Mouse (Mus musculus): ENCODE measurements at regions not wholly inside any gene's neighbourhood (a gene's known extent, or its start where the extent isn't known, plus 50 kb on each side); places are given as distances from the start of the nearest gene placed in this dataset.

DNA sequence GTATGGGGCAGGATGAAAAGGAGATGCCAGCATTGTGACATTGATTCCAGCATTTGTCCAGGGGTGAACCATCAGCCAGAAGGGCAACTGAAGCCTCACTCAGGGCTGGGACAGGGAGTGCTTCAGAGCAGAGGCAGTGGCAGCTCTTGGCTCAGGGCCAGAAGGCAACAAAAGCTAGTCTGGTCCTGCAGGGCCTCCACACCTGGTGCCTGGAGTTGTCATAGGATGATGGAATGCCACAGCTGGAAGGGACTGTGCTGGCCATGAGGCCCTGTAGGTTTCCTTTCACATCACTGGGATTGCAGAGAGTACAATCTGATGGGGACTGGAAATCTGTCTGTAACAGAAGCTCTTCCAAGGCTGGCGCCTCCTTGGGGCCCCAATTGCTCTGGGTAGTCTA, 164.9 kb downstream of the Mex3b start:
- Histone ChIP-seq H3K36me3 (no peaks in the 10 kb centered on the region), H3K9me3 (replicated peaks) (no peaks in the 10 kb centered on the region), H3K4me3 (replicated peaks) (no peak overlapping the region), H3K27me3 (replicated peaks) (no peaks in the 10 kb centered on the region), H3K9ac (replicated peaks) (no peak overlapping the region), H3K4me1 (no peaks in the 10 kb centered on the region), H3K27ac (replicated peaks) (no peak overlapping the region), H3K4me2 (no peak overlapping the region)
- no peak for ATAC-seq (ENCODE audit: low FRiP score)
- 89% methylated on average over 1 of the region's 1 CpGs for WGBS

DNA sequence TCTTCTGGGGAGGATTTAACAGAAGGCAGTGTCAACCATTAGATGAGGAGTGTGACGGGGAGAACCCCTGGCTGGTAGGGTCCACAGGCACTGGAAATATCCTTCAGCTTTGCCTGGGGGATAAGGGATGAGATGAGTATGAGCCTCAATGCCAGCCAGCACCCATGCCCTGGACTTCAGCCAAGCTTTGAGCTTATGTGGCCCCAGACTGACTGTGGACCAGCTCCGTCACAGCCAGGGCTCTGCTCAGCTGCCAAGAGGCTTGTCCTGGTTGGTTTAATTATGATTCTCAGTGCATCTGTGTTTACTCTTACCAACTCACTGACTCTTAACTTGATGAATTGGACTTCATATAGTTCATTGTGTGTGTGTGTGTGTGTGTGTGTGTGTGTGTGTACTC, 165.8 kb downstream of the Mex3b start:
- Histone ChIP-seq H3K4me1 (no peaks in the 10 kb centered on the region), H3K27ac (replicated peaks) (no peak overlapping the region), H3K27me3 (replicated peaks) (no peaks in the 10 kb centered on the region), H3K4me3 (replicated peaks) (no peak overlapping the region), H3K4me2 (no peak overlapping the region), H3K9ac (replicated peaks) (no peak overlapping the region), H3K9me3 (replicated peaks) (no peaks in the 10 kb centered on the region), H3K36me3 (no peaks in the 10 kb centered on the region)
- 78% methylated on average over 2 of the region's 2 CpGs for WGBS
- no peak for ATAC-seq (ENCODE audit: low FRiP score)

DNA sequence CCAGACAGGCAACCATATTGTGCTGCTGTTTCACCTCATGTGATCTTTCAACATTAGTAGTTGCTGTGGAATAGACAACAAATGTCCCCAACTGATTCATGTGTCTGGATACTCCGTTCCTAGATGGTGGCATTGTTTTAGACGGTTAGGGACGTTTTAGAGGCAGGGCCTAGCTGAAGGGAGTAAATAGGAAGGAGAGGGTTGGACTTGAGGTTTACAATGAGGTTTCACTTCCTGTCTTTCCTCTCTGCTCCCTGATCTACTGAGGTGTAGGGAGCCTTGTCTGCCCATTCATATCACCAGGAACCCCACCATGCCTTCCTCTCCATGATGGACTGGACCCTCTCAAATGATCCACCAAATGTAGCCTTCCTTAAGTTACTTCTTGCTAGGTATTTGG, 168.1 kb downstream of the Mex3b start:
- Histone ChIP-seq H3K4me2 (no peak overlapping the region), H3K27me3 (replicated peaks) (no peaks in the 10 kb centered on the region), H3K36me3 (no peaks in the 10 kb centered on the region), H3K9me3 (replicated peaks) (no peaks in the 10 kb centered on the region), H3K4me3 (replicated peaks) (no peak overlapping the region), H3K27ac (replicated peaks) (no peak overlapping the region), H3K9ac (replicated peaks) (no peak overlapping the region), H3K4me1 (no peaks in the 10 kb centered on the region)
- WGBS = 88% methylated on average over 3 of the region's 3 CpGs
- ATAC-seq (ENCODE audit: low FRiP score) = no peak

DNA sequence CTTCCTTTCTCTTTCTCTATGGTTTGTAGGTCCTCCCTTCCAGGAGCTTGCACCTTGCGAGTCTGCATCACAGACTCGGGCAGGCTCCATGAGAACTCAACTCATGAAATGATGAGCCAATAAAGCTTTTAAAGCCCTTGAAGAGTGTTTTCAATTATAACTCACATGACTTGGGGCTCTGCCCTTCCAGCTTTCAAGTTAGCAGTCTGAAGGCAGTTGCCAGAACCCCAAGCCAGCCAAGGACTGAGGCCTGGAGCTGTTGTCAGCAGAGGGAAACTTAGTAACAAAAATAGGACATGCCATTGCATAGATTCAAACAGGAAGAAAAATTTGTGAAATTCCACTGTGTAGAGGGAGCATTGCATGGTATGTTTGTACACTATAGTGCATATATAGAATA, 169.3 kb downstream of the Mex3b start:
- Histone ChIP-seq H3K9ac (replicated peaks) (no peak overlapping the region), H3K4me1 (no peaks in the 10 kb centered on the region), H3K27me3 (replicated peaks) (no peaks in the 10 kb centered on the region), H3K4me3 (replicated peaks) (no peak overlapping the region), H3K36me3 (no peaks in the 10 kb centered on the region), H3K27ac (replicated peaks) (no peak overlapping the region), H3K9me3 (replicated peaks) (no peaks in the 10 kb centered on the region), H3K4me2 (no peak overlapping the region)
- 58% methylated on average over 2 of the region's 2 CpGs for WGBS
- no peak for ATAC-seq (ENCODE audit: low FRiP score)

DNA sequence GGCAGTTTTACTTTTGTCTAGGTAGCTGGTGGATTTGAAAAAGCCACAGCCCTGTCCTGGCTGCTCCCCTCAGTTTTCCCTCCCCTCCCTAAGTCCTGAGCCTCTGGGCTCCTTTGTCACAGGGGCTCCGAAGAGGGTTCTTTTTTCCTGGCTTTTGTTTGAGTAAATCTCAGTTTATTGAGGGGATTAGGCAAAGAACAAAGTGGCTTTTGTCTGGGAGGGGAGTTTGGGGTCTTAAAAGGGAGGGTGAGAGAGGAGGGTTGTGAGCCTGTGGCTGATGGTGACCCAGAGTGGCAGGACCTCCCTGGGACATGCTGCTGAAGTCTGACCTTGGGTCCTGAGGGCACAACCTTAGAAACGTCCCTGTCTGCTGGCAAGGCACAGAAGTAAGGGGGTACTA, 170.0 kb downstream of the Mex3b start:
- H3K9me3 ChIP-seq (replicated peaks) = no peaks in the 10 kb centered on the region
- 8% methylated on average over 2 of the region's 2 CpGs for WGBS
- no peak overlapping the region for H3K4me2 ChIP-seq
- no peak overlapping the region for H3K4me3 ChIP-seq (replicated peaks)
- no peak overlapping the region for H3K9ac ChIP-seq (replicated peaks)
- H3K36me3 ChIP-seq = no peaks in the 10 kb centered on the region
- H3K4me1 ChIP-seq = no peaks in the 10 kb centered on the region
- no peak for ATAC-seq (ENCODE audit: low FRiP score)
- H3K27ac ChIP-seq (replicated peaks) = no peak overlapping the region
- no peaks in the 10 kb centered on the region for H3K27me3 ChIP-seq (replicated peaks)

DNA sequence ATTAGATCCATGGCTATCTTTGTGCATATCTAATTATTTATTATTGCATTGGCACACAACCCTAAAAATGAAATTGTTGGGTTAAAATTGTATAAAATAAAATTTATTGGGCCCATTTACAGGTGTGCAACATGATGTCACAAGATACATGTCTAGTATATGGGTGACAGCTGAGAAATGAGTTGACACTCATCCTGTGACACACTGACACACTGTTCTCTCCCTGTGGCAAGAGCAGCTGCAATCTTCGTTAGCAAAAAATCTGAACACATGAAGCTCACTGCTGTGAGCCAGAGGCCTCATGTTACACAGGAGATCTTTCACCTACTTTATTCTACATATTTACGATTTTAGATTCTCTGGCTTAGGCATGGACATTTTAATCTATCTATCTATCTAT, 170.6 kb downstream of the Mex3b start:
- ATAC-seq (ENCODE audit: low FRiP score) = no peak
- H3K27ac ChIP-seq (replicated peaks) = no peak overlapping the region
- WGBS = 54% methylated on average over 2 of the region's 2 CpGs
- H3K36me3 ChIP-seq = no peaks in the 10 kb centered on the region
- H3K9me3 ChIP-seq (replicated peaks) = no peaks in the 10 kb centered on the region
- no peak overlapping the region for H3K4me2 ChIP-seq
- H3K4me1 ChIP-seq = no peaks in the 10 kb centered on the region
- H3K4me3 ChIP-seq (replicated peaks) = no peak overlapping the region
- no peak overlapping the region for H3K9ac ChIP-seq (replicated peaks)
- no peaks in the 10 kb centered on the region for H3K27me3 ChIP-seq (replicated peaks)

DNA sequence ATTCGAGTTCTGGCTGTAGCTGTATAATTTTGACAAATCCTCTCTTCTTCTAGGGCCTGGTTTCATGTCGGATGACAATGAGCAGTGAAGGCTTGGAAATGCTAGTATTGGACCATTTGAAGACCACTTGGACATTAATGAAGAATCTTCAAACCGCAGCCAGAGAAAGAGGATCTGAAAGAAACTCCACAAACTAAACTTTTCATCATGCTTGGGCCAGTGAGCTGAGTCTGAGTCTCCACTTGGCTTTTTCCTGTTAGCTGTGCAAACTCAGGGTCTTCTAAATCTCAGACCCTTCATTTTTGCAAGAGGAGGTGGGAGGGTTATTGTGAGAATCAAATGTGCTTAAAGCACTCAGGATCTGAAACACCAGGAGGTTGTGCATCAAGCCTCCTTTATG, 176.6 kb downstream of the Mex3b start:
- no peaks in the 10 kb centered on the region for H3K4me1 ChIP-seq
- no peak overlapping the region for H3K9ac ChIP-seq (replicated peaks)
- no peaks in the 10 kb centered on the region for H3K27me3 ChIP-seq (replicated peaks)
- H3K27ac ChIP-seq (replicated peaks) = no peak overlapping the region
- H3K36me3 ChIP-seq = no peaks in the 10 kb centered on the region
- no peak overlapping the region for H3K4me3 ChIP-seq (replicated peaks)
- 86% methylated on average over 3 of the region's 3 CpGs for WGBS
- H3K9me3 ChIP-seq (replicated peaks) = no peaks in the 10 kb centered on the region
- H3K4me2 ChIP-seq = no peak overlapping the region
- no peak for ATAC-seq (ENCODE audit: low FRiP score)

DNA sequence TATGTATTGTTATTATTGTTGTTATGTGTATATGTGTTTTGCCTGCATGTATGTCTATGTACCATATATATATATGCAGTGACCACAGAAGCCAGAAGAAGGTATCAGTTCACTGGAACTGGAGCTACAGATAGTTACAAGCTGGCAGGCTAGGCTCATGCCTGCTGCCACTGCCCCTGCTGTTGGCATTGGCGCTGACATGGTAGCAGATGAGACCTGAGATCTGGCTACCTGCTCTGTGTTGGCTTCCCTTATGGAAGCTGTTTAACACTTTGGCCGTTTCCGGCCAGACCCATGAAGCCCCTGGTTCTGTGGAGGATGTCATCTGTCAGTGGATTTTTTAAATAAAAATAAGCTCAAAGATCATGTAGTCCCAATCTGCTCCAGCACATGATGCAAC, 178.1 kb downstream of the Mex3b start:
- Histone ChIP-seq H3K9ac (replicated peaks) (no peak overlapping the region), H3K27ac (replicated peaks) (no peak overlapping the region), H3K27me3 (replicated peaks) (no peaks in the 10 kb centered on the region), H3K9me3 (replicated peaks) (no peaks in the 10 kb centered on the region), H3K4me3 (replicated peaks) (no peak overlapping the region), H3K4me2 (no peak overlapping the region), H3K4me1 (no peaks in the 10 kb centered on the region), H3K36me3 (no peaks in the 10 kb centered on the region)
- WGBS = 85% methylated on average over 3 of the region's 3 CpGs
- ATAC-seq (ENCODE audit: low FRiP score) = no peak

DNA sequence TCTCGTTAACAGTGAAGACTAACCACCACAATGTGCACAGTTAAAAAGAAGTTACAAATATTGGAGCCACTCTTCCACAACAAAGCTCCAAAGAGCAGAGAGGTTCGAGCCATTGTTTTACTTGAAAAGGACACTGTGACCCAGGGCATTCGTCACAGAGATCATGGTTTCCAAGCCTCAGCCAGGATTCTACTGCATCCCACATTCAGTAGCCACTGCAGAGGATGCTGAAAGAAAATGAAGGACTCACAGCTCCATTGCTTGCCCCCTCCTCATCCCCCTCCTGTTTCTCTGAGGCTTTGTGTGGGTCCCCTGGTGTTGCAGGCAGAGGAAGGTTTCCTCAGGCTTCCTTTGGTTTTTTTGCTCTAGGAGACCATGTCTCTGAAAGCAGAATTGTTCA, 182.9 kb downstream of the Mex3b start:
- no peaks in the 10 kb centered on the region for H3K27me3 ChIP-seq (replicated peaks)
- H3K36me3 ChIP-seq = no peaks in the 10 kb centered on the region
- no peak overlapping the region for H3K27ac ChIP-seq (replicated peaks)
- WGBS = 19% methylated on average over 3 of the region's 3 CpGs
- H3K9me3 ChIP-seq (replicated peaks) = no peaks in the 10 kb centered on the region
- H3K4me2 ChIP-seq = no peak overlapping the region
- H3K4me1 ChIP-seq = no peaks in the 10 kb centered on the region
- no peak overlapping the region for H3K4me3 ChIP-seq (replicated peaks)
- no peak overlapping the region for H3K9ac ChIP-seq (replicated peaks)
- no peak for ATAC-seq (ENCODE audit: low FRiP score)

DNA sequence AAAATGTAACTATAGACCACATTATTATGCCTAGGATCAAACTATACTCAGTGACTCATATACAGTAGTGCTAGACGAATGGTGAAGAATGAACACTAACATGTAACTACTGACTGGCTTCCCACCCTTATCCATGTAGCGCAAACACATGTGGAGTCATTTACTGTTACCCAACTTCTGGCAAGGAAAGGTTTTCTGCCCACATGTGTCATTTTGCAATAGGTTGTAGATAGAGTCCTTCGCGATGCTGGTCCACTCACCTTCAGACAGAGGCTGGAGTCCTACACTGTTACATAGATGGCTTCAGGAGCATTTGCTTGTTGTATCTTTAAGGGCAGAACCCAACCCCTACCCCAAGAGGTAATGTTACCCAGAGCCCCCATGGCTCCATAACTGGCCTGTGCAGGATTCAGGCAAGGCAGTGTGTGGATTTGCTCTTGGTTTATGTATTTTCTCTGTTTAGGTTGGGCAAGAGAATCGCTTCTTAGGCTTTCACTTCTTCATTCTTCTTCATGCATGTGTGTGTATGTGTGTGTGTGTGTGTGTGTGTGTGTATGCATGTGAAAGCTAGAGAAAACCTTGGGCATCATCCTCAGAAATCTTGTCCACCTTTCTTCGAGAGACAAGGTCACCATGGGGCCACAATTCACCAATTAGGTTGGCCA, 183.8 kb downstream of the Mex3b start:
- Histone ChIP-seq H3K4me3 (replicated peaks) (no peak overlapping the region), H3K9me3 (replicated peaks) (no peaks in the 10 kb centered on the region), H3K27ac (replicated peaks) (no peak overlapping the region), H3K27me3 (replicated peaks) (no peaks in the 10 kb centered on the region), H3K36me3 (no peaks in the 10 kb centered on the region), H3K9ac (replicated peaks) (no peak overlapping the region), H3K4me2 (no peak overlapping the region), H3K4me1 (no peaks in the 10 kb centered on the region)
- WGBS = 91% methylated on average over 6 of the region's 6 CpGs
- no peak for ATAC-seq (ENCODE audit: low FRiP score)

DNA sequence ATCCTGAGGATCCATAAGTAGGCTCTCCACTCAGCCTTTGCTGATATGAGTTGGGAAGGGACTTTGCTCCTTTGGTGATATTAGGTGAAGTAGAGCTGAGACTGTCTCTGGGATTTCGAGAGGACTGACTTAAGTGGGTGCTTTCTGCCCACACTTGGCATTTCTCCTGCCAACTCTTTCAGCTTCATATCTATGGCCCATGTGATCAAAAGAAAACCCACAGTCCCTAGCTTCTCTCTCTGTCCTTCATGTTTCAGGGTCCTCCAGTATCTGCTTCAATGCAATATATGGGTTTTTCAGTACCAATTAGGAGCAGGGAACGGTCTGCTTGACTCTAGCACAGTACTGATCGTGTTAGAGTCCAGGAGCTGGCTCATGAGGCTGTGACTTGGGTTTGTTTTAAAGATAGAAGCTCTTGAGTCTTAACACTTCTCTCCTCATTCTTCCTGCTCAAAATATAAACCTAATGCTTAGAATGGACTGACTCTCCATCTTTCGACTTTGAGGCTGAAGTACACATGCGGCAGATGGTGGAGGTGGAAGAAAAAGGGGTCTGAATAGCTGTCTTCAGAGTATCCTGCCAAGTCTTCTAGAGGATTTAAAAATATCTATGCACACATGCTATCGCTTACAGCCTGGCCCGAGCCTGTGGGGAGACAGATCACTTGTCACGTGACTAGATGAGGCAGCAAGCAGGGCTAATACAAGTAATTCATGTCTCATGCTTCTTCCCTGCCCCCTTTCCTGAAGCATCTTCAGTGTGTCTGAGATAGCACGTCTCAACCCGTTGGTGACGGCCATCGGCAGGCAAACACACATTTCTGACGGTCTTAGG, 189.2 kb downstream of the Mex3b start:
- Histone ChIP-seq H3K9me3 (replicated peaks) (no peaks in the 10 kb centered on the region), H3K36me3 (no peaks in the 10 kb centered on the region), H3K4me3 (replicated peaks) (no peak overlapping the region), H3K27ac (replicated peaks) (no peak overlapping the region), H3K27me3 (replicated peaks) (no peaks in the 10 kb centered on the region), H3K4me2 (no peak overlapping the region), H3K4me1 (no peaks in the 10 kb centered on the region), H3K9ac (replicated peaks) (no peak overlapping the region)
- WGBS = 89% methylated on average over 13 of the region's 13 CpGs
- no peak for ATAC-seq (ENCODE audit: low FRiP score)

DNA sequence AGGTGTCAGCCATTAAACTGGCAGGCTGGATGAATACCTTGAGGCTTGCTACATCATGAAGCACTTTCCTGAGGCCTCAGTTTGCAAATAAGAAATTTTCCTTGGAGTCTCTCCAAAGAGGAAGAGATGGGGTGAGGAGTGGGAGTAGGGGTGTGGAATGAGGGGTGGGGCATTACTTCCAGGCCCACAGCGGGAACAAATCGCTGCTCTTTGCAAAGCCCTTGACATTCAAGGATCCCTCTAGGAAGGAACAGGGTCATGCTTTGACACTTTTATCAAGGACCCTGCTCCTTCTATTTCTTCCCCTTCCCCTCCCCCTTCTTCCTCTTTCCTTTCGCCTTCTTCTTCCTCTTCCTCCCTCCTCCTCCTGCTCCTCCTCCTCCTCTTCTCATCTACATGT, 193.2 kb downstream of the Mex3b start:
- H3K9me3 ChIP-seq (replicated peaks) = no peaks in the 10 kb centered on the region
- no peak overlapping the region for H3K27ac ChIP-seq (replicated peaks)
- no peaks in the 10 kb centered on the region for H3K36me3 ChIP-seq
- no peak for ATAC-seq (ENCODE audit: low FRiP score)
- no peak overlapping the region for H3K9ac ChIP-seq (replicated peaks)
- no peak overlapping the region for H3K4me3 ChIP-seq (replicated peaks)
- H3K27me3 ChIP-seq (replicated peaks) = no peaks in the 10 kb centered on the region
- H3K4me2 ChIP-seq = no peak overlapping the region
- WGBS = 15% methylated on average over 3 of the region's 3 CpGs
- no peaks in the 10 kb centered on the region for H3K4me1 ChIP-seq

Data from neural tube, embryonic 15.5 days (tissue).